Mouse (Mus musculus) heart, postnatal 4 days (tissue): ENCODE data around the gene Uhrf1bp1l. TPM values are rescaled to one million over a fixed set of nuclear protein-coding genes. Genes with fewer than 3 reads are reported as not detected.

Experiments used
- DNase-seq: peaks from one replicate; pipeline ENCODE4 v3.0.0; 2021
- total RNA-seq, 2 experiments: library from RNA; stranded (reverse); gene quantifications; 2 replicates each; pipeline ENCODE4 v1.2.3; 2021

The Uhrf1bp1l gene
- total RNA-seq, 2 experiments from 2014 or later: 28.8 to 31.4 TPM

DNA sequence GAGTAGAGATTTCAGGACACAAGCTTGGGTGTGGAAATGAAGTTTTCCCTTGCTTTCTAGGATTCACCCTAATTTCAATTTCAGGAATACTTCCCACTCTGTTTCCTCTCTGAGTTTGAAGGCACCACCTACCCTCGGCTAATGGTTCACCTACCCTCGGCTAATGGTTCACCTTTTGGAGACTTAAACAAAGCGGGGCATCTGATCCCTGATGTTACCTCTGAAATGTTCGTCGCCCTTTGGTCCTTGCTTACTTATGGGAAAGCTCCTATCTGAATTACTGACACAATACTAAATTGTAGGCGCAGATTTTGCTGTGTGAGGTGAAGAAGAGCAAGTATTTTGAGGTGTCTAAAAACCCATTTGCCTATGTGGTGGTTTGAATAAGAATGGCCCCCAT, 106.2 kb downstream of the Uhrf1bp1l start:
- DNase-seq: no peak

DNA sequence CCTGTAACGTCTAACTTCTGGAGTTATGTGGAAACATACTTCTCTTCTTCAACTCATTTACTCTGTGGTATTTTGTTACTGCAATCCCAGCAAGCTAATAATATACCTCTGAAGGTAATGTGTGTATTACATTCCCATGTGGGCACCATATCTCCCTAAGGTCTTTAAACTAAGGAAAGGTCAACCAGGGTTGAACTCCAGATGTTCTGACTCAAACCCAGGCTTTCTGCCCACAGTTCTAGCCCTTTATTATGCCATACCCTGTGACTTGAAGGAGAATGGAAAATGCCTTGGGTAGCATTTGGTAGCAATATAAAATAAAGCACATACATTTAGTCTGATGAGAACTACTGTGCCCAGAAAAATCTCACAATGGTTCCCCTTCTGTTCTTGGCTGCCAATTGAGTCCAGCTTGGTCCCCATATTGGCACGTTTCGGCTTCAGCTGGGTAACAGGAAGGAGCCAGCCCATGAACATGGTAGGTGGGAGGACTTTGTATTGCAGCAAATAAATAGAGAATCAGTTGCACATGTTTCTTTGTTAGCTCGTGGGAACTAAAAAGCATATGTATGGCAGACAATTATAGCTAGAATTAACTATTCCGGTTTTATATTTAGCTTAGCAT, 110.6 kb downstream of the Uhrf1bp1l start:
- DNase-seq: no peak

DNA sequence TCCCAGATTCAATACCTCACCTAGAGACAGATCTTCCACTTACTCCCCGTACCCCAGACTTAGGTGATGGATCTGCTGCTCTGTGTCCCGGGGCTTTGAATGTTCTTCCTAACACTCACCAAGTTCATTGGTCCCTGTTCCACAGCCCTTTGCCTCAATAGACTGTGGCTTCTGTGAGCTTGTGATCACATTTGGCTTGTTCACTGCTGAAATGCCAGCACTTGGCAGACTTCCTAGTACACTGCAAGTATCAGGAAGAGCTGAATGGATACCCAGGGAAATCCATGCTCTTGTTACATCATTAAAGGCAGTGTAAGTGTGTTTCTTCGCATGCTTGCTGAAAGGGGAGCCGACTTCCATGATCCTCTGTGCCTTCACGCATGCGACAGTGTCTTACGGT, 111.5 kb downstream of the Uhrf1bp1l start:
- DNase-seq: no peak

DNA sequence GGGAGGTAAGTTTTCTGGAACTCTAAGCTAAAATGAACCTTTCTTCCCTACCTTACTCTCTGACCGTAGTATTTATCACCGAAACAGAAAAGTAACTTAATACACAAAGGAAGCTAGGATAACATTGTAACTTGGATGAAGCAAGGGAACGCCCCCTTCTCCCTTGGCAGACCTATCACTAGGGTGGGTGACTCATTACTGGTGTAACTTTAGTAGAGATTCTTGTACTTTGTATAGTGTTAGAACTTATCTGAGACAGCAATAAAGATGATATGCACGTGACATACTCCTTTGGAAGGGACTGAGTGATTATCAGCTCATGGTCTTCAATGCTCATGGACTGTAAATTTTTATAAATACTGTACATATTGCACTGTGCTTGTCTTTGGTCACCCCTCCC, 123.4 kb downstream of the Uhrf1bp1l start:
- DNase-seq: no peak

DNA sequence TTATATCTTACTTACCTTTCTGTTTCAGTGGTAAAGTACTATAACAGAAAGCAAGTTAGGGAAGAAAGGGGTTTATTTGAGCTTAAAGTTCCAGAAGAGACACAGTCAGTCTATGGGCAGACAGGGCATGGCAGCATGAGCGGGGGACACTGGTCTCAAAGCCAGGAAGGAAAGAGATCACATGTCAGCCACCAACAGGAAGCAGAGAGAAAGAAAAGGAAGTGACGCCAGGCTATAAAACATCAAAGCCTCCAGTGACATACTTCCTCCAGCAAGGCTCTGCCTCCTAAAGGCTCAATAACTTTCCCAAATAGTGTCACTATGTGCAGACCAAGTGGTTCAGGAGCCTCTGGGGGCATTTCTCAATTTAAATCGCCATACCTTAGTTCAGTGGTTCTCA, 124.0 kb downstream of the Uhrf1bp1l start:
- DNase-seq: no peak

Other genes starting within 250 kb of the Uhrf1bp1l start
- 1 to 10 TPM; 1.0 to 1.5 TPM for gene Nr1h4, start 211.4 kb upstream of the Uhrf1bp1l start, total RNA-seq
- gene Slc17a8, start 123.7 kb upstream of the Uhrf1bp1l start, total RNA-seq: not detected
- gene Scyl2, start 58.7 kb upstream of the Uhrf1bp1l start, total RNA-seq: 10 to 100 TPM; 21.4 to 22.1 TPM
- 1 to 10 TPM; 8.1 to 9.8 TPM for gene Actr6, start 12.7 kb upstream of the Uhrf1bp1l start, total RNA-seq
- gene Anks1b, start 128.5 kb downstream of the Uhrf1bp1l start, total RNA-seq: under 1 TPM; 0.10 to 0.14 TPM